Mouse (Mus musculus): ENCODE results near the gene Atp6v1a. TPM values are rescaled to one million over a fixed set of nuclear protein-coding genes. Genes with fewer than 3 reads are reported as not detected.
A peak's percentile ranks its signal among the peaks of the same experiment; 100 is the strongest.

The Atp6v1a gene
- polyA plus RNA-seq, 1 experiment from 2014 or later, result 358 TPM

GRCm38 (mm10) chr16:44159325-44159724 is 19.8 kb upstream of the Atp6v1a start:
- Histone ChIP-seq H3K36me3 (ENCODE audit: inconsistent target) (peaks cover 27% of the 10 kb centered on the region), H3K4me3 (ENCODE audit: inconsistent target) (no peak overlapping the region), H3K79me2 (ENCODE audit: inconsistent target) (peaks cover 40% of the 10 kb centered on the region), H3K27ac (no peak overlapping the region)
- WGBS (ENCODE audit: missing documents), result 78% methylated on average over 7 of the region's 7 CpGs

GRCm38 (mm10) chr16:44154497-44155057 is 15.1 kb upstream of the Atp6v1a start:
- WGBS (ENCODE audit: missing documents), result 73% methylated on average over 6 of the region's 6 CpGs
- Histone ChIP-seq H3K36me3 (ENCODE audit: inconsistent target) (peaks cover 19% of the 10 kb centered on the region), H3K79me2 (ENCODE audit: inconsistent target) (peaks cover 84% of the 10 kb centered on the region), H3K27ac (no peak overlapping the region), H3K4me3 (ENCODE audit: inconsistent target) (no peak overlapping the region)

GRCm38 (mm10) chr16:44149002-44149767 is 9.7 kb upstream of the Atp6v1a start:
- Histone ChIP-seq H3K4me3 (ENCODE audit: inconsistent target) (no peak overlapping the region), H3K27ac (no peak overlapping the region), H3K79me2 (ENCODE audit: inconsistent target) (peaks cover 96% of the 10 kb centered on the region), H3K36me3 (ENCODE audit: inconsistent target) (no peaks in the 10 kb centered on the region)
- WGBS (ENCODE audit: missing documents), result 100% methylated on average over 1 of the region's 1 CpGs

GRCm38 (mm10) chr16:44141483-44141882 is 2.0 kb upstream of the Atp6v1a start:
- peak overlapping the region; percentile 52 for H3K4me3 ChIP-seq (ENCODE audit: inconsistent target)
- no peaks in the 10 kb centered on the region for H3K36me3 ChIP-seq (ENCODE audit: inconsistent target)
- H3K79me2 ChIP-seq (ENCODE audit: inconsistent target), result peaks cover 84% of the 10 kb centered on the region
- peak overlapping the region; percentile 72 for H3K27ac ChIP-seq
- 53% methylated on average over 6 of the region's 6 CpGs for WGBS (ENCODE audit: missing documents)

- WGBS (ENCODE audit: missing documents), result 2% methylated on average over 35 of the region's 44 CpGs
- Histone ChIP-seq H3K4me3 (ENCODE audit: inconsistent target) (peak overlapping the region; percentile 52), H3K79me2 (ENCODE audit: inconsistent target) (peaks cover 84% of the 10 kb centered on the region), H3K36me3 (ENCODE audit: inconsistent target) (no peaks in the 10 kb centered on the region), H3K27ac (peak overlapping the region; percentile 72)
Observed at GRCm38 (mm10) chr16:44140186-44140787, 782 bp upstream of the Atp6v1a start.

- peak overlapping the region; percentile 97 for H3K27ac ChIP-seq
- H3K4me3 ChIP-seq (ENCODE audit: inconsistent target), result peak overlapping the region; percentile 100
- peaks cover 84% of the 10 kb centered on the region for H3K79me2 ChIP-seq (ENCODE audit: inconsistent target)
- no peaks in the 10 kb centered on the region for H3K36me3 ChIP-seq (ENCODE audit: inconsistent target)
- under 1% methylated on average over 24 of the region's 25 CpGs for WGBS (ENCODE audit: missing documents)
Observed at GRCm38 (mm10) chr16:44138979-44139535, 448 bp downstream of the Atp6v1a start.

- Histone ChIP-seq H3K79me2 (ENCODE audit: inconsistent target) (peaks cover 84% of the 10 kb centered on the region), H3K27ac (peak overlapping the region; percentile 97), H3K4me3 (ENCODE audit: inconsistent target) (peak overlapping the region; percentile 100), H3K36me3 (ENCODE audit: inconsistent target) (no peaks in the 10 kb centered on the region)
- 1% methylated on average over 24 of the region's 24 CpGs for whole genome bisulfite sequencing (ENCODE audit: missing documents)
Observed at GRCm38 (mm10) chr16:44138377-44138978, 1.0 kb downstream of the Atp6v1a start.

GRCm38 (mm10) chr16:44136511-44137021 is 2.9 kb downstream of the Atp6v1a start:
- H3K79me2 ChIP-seq (ENCODE audit: inconsistent target), result peaks cover 84% of the 10 kb centered on the region
- peak overlapping the region; percentile 97 for H3K27ac ChIP-seq
- WGBS (ENCODE audit: missing documents), result 15% methylated on average over 6 of the region's 6 CpGs

GRCm38 (mm10) chr16:44133187-44133586 is 6.3 kb downstream of the Atp6v1a start:
- Histone ChIP-seq H3K36me3 (ENCODE audit: inconsistent target) (no peaks in the 10 kb centered on the region), H3K79me2 (ENCODE audit: inconsistent target) (peaks cover 100% of the 10 kb centered on the region), H3K4me3 (ENCODE audit: inconsistent target) (no peak overlapping the region), H3K27ac (no peak overlapping the region)
- 74% methylated on average over 3 of the region's 3 CpGs for WGBS (ENCODE audit: missing documents)

More at GRCm38 (mm10) chr16:44136511-44137021, 2.9 kb downstream of the Atp6v1a start:
- peak overlapping the region; percentile 100 for H3K4me3 ChIP-seq (ENCODE audit: inconsistent target)
- no peaks in the 10 kb centered on the region for H3K36me3 ChIP-seq (ENCODE audit: inconsistent target)

GRCm38 (mm10) chr16:44132300-44132699 is 7.2 kb downstream of the Atp6v1a start:
- Histone ChIP-seq H3K79me2 (ENCODE audit: inconsistent target) (peaks cover 100% of the 10 kb centered on the region), H3K4me3 (ENCODE audit: inconsistent target) (no peak overlapping the region), H3K36me3 (ENCODE audit: inconsistent target) (no peaks in the 10 kb centered on the region), H3K27ac (peak overlapping the region; percentile 2; the same call in 1 of the 2 replicates)
- WGBS (ENCODE audit: missing documents), result 60% methylated on average over 4 of the region's 4 CpGs

- 24% methylated on average over 4 of the region's 4 CpGs for WGBS (ENCODE audit: missing documents)
- H3K4me3 ChIP-seq (ENCODE audit: inconsistent target), result no peak overlapping the region
- peak overlapping the region; percentile 96 for H3K27ac ChIP-seq
- H3K36me3 ChIP-seq (ENCODE audit: inconsistent target), result no peaks in the 10 kb centered on the region
- peaks cover 100% of the 10 kb centered on the region for H3K79me2 ChIP-seq (ENCODE audit: inconsistent target)
Observed at GRCm38 (mm10) chr16:44126437-44126836, 13.1 kb downstream of the Atp6v1a start.

GRCm38 (mm10) chr16:44125436-44125835 is 14.1 kb downstream of the Atp6v1a start:
- WGBS (ENCODE audit: missing documents), result 91% methylated on average over 2 of the region's 2 CpGs
- no peaks in the 10 kb centered on the region for H3K36me3 ChIP-seq (ENCODE audit: inconsistent target)
- peak overlapping the region; percentile 96 for H3K27ac ChIP-seq
- peaks cover 99% of the 10 kb centered on the region for H3K79me2 ChIP-seq (ENCODE audit: inconsistent target)
- H3K4me3 ChIP-seq (ENCODE audit: inconsistent target), result no peak overlapping the region

GRCm38 (mm10) chr16:44124713-44125112 is 14.8 kb downstream of the Atp6v1a start:
- peak overlapping the region; percentile 96 for H3K27ac ChIP-seq
- WGBS (ENCODE audit: missing documents), result 80% methylated on average over 1 of the region's 1 CpGs
- H3K36me3 ChIP-seq (ENCODE audit: inconsistent target), result no peaks in the 10 kb centered on the region
- peaks cover 92% of the 10 kb centered on the region for H3K79me2 ChIP-seq (ENCODE audit: inconsistent target)
- H3K4me3 ChIP-seq (ENCODE audit: inconsistent target), result no peak overlapping the region

GRCm38 (mm10) chr16:44123786-44124185 is 15.7 kb downstream of the Atp6v1a start:
- H3K36me3 ChIP-seq (ENCODE audit: inconsistent target), result no peaks in the 10 kb centered on the region; the same call in 1 of the 2 replicates
- peaks cover 91% of the 10 kb centered on the region for H3K79me2 ChIP-seq (ENCODE audit: inconsistent target)
- H3K4me3 ChIP-seq (ENCODE audit: inconsistent target), result no peak overlapping the region
- WGBS (ENCODE audit: missing documents), result 90% methylated on average over 2 of the region's 2 CpGs
- H3K27ac ChIP-seq, result peak overlapping the region; percentile 96

Data from macrophage (primary cell).